Mouse (Mus musculus) cerebellum, postnatal 10 days (tissue): ENCODE measurements around the gene Magi1.
A peak's percentile ranks its signal among the peaks of the same experiment; 100 is the strongest.

Experiments used
- DNase-seq, 2 experiments: peaks; one replicate each; pipeline ENCODE4 v3.0.0; 2021; ENCODE audit warnings: mixed read lengths in 2 of 2

The Magi1 gene

DNA sequence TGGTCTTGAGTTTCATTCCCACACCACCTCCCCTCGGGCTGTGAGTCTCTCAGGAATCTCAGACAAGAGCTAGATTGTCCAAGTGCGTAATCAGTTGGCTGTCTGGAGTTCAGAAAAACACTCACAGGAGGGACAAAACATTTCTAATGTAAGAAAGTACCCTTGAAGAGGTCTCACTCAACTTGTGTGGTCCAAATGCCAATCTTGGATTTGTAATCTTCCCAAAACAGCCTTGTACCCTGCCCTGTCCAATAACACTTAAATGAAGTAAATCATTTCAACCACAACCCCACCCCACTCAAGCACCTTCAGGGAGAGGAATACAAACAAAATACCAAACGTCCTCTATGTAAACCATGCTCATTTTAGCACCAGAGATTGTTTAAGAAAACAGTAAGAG is 82.8 kb downstream of the Magi1 start:
- no peak for DNase-seq

DNA sequence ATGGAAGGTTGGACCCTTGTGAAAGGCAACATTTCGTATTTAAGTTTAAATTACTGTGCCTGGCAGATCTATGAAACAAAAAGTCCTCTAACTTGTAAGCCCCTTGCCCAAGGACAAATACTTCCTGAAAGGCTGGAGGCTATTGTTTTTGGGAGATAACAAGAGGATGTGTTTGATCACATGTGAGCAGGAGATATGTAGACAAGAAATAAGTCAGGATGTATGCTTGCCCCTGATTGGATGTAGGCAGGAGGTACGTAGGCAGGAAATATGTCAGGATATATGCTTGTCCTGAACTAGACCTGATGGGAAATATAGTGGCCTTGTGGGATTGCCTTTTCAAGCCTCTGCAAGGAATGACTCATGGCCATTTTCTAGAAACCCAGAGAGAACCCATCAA is 84.0 kb downstream of the Magi1 start:
- no peak for DNase-seq

DNA sequence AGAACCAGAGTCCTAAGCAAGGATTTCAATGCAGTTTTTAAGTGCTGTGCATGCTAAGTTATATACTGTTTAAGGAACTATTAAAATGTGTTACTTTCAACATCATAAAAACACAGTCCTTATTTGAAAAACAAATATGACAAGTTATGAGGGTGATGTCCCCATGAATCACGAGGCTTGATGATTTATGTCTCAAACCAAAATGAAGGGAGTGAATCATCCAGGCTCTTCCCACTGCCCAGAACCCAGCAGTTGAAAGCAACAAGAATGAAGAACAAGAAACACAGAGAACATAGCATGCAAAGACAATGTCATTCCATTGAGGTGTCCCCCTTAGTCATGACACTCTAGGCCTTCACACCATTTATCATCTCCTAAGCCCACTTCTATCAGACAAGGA is 85.9 kb downstream of the Magi1 start:
- no peak for DNase-seq

DNA sequence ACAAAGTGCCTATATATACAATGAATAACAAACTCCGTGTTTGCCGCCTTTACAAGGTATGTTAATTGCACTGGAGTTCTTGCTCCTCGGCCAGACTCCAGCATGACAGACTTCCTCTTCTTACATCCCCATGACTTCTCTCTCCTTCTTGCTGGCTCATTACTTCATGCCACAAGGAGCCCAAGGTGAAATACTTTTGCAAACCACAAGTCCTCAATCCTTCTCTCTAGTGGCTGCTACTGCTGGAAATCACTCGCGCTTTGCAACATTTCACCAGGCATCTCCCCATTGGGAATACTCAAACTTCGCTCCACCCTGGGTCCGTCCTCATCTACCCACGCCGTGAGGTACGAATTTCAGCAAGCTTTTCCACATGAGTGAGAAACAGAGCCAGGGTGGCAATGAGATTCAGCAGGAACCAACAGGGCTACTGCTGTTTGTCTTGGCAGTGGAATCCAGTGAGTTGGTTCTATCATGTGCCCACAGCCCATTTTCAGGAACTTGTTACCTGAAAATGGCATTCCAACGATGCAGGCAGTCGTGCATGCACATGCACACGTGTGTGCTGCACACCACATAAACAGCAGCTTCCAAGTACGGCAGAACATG is 88.3 kb downstream of the Magi1 start:
- DNase-seq: no peak

DNA sequence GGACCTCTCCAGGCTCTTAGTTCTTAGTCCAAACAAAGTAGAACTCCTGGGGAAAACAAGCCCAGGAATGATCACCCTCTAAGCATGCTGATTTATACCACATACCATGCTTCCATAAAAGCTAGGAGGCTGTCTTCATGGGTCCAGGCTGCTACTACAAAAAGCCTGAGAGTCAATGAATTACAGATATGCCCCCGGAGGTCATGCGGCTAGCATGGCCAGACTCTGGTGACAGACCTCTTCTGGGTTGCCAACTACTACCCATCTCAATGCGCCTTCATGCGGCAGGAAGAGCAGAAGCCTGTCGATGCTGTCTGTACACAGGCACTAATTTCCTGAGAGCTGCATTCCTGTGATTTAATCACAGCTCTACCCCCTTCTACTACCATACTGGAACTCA is 92.9 kb downstream of the Magi1 start:
- no peak for DNase-seq

DNA sequence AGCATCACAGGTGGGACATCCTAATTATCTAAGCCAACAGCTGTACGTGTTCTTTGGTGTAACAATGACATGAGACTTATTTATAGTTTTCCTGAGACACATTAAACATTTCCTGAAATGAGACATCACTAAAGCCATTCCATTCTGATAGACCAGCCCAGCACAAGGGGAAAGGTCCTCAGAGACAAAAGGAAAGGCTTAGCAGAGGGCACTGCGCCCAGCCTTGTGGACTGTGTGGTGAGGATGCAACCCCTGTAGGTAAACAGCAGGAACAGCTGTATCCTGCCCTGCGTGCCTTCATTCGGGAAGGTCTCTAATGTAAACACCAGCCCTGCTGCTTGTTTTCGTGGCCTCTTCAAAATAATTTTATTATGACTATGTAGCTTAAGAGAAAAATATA is 94.3 kb downstream of the Magi1 start:
- DNase-seq: no peak

DNA sequence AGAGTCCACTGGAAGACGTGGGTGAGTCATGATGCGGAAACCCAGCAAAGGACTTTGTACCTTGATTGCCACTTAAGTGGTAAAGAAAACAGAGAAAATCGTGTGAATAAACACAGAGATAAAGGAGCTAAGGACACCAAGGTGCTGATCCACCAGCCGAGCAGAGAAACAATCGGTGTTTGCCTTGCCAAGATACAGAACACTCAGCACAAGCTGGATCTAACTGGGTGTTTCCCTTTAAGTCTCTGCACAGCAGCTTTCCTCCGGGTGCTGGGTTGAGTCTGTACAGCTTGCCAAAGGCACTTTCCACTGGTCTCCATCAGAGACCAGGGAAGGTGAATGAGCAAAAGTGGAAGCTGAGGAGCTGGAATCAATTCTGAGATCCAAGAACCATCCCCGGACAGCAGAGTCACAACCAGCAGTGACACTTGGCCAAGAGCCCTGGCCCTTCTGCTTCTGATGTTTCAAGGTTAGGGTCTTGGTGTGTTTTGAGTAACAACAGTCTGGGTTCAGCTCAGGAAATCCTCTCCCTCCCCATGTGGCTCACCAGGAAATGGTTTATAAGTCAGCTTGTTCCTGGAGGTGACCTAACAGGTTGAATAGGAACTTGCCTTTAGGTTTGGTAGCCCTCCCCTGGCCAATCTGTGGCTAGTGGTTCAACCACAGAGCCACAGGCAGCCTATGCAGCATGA is 96.9 kb downstream of the Magi1 start:
- DNase-seq: no peak

DNA sequence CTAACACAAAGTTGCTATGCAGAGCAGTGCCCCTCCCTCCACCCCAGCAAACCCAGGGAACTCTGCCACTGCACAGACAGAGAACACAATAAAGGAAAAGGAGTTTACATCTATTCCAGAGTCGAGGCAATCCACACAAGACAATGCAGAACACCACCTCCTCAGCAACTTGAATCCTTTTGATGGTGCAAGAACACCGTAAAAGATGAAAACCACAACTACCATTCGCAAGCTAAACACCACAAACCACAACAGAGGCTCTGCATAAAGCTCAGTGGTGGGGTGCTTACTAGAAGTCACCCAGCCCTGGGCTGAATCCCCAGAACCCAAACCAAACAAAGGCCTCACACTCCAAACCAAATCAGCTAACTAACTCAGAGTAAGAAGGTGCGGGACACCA is 99.4 kb downstream of the Magi1 start:
- no peak for DNase-seq

DNA sequence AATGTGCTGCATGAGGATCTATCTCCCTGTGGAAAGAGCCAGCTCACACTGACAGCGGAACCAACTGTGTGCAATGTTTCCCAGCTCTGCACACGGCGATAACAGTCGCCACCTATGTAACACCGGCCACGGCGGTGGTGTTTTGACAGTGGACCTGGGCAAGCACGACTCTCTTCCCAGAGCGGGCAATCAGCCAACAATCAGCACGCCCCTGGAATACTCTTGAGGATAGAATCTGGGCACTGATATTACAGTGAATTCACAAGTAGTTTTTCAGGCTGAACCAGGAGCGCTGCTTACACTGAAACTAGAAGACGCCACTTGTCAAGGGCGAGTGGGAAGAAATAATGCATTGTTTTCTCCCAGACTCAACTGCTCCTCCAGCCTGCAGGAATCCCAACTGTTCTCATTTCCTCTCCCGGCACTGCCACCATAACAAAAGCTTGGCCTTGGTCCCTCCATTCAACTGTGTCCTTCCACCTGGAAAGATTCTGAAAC is 100.3 kb downstream of the Magi1 start:
- peak; percentile 53 to 67 for DNase-seq

DNA sequence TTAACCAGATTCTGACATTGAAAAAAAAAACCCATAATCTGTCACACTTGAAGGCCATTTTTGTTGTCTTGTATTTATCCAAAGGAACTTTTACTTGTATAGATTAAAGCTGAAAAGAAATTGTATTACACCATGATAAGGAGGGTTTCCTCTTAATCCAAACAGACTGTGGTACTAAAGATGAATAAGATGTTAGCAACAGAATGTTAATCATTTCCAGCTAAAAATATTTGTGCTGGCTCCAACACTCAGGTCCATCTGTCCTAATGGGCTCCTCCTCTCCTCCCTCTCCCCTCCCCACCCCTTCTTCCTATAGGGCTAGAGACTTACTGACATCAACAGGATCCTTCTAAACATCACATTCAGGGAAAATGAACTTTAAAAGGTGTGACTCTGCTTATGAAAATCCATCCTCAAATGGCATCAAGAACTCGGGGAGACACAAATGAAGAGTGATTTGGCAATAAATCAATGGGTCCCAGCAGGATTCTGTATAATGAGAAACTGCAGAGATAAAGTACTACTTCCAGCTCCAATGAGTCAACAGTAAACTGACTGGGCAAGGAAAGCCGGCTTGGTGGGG is 102.0 kb downstream of the Magi1 start:
- no peak for DNase-seq

DNA sequence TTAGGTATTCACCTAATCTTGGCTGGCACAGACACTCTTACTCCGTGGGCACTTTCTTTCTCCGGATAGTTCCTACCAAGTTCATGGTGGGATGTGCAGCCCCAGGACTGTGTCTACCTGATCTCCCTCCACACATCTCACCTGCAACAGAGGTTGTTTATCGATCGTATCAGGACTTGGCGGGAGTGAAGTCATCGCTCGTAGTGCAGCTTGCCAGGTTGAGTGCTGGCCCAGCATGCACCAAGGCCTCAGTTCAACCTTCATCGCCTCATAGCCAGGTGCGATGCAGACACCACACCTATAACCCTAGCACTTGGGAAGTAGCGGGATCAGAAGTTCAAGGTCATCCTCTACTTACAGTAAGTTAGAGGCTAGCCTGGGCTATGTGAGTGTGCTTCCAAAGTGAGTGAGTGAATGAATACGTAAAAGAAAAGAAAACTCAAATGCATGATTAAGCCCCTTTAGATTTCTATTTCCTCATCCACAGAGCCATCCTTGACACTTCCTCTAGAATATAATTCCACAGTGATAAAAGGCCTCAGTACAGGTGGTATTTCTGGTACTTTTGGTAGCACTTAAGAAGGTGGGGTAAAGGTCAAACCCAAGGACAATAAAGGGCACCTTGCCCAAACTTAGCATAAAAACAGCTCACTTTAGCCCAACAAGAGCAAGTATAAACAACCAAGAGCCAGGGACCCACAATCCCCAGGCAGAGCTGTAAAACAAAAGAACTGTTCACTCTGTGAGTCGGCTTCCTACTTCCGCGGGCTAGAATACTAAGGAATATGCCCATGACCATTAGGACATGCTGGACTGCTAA is 103.2 kb downstream of the Magi1 start:
- DNase-seq: no peak

DNA sequence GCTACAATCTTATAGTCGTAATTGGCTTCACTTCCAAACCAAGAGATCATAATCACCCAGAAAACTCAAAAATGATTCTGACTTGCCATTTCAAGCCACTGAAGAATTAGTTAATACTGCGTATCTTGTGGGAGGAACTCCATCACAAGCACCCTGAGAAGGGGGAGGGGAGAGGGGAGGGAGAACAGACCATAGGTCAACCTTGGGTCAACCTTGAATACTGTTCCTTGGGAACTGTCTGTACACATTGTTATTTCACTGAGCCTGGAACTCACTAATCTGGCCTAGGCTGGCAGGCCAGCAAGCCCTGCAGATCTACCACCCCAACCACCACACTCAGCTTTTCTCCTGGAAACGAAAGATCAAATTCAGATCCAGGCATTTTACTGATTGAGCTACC is 106.2 kb downstream of the Magi1 start:
- DNase-seq: no peak

DNA sequence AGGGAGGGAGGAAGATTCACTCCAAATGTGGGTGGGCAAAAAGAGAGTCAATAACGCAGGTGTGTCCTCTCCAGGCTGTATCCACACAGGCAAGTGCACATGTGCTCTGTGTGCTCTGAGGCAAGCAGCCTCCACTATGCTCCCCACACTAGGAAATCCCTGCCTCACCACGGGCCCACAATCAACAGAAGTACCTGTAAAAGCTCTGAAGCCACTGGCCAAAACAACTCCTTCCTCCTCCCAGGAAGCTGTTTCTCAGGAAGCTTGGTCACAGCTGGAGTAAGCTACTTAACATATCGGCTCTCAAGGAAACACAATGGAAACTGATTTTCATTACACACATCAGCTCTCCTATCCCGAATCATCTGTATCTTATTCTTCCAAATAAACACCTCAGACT is 107.0 kb downstream of the Magi1 start:
- DNase-seq: no peak

DNA sequence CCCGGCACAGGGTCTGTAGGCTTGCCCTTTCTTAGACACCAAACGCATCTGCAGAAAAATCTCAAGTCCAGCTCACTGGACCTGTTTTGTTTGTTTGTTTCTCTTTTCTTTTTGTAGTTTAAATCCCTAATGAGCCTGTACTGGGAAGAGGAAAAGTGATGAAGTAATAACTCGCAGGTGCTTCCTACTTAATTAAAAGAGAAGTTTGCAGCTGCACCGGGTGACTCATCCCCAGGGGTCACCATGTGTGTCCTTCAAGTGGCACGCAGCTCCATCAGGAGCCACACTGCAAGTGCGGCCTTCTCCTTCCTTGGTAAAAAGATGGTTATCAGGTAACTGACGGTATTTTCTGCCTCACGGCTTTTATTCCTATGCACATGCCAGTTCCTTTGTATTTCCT is 112.5 kb downstream of the Magi1 start:
- no peak for DNase-seq

DNA sequence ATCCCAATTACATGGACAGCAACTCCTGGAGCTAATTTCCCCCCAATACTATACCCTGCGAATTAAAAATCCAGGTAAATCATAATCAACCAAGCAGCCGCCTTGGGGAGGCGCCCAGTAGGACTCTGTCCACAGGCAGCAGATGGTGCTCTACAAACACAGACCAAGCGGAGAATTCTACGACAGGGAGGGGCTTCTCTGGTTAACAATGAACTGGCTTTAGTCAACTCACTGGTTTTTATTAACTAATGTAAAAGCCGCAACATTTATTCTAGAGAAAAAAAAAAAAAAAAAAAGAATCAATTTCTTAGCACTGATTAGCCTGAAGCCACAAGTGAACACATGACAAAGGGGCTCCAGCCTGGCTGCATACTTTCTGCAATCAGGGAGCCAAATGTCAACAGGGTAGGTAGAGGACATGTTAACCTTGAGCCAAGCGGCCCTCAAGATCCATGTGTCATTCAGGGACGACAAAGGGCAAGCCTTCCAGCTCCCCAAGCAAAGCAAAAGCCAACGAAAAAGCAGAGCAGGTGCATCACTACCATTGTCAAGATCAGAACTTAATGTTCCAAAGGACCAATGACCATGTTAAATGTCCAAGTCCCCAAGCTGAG is 114.0 kb downstream of the Magi1 start:
- DNase-seq: no peak

DNA sequence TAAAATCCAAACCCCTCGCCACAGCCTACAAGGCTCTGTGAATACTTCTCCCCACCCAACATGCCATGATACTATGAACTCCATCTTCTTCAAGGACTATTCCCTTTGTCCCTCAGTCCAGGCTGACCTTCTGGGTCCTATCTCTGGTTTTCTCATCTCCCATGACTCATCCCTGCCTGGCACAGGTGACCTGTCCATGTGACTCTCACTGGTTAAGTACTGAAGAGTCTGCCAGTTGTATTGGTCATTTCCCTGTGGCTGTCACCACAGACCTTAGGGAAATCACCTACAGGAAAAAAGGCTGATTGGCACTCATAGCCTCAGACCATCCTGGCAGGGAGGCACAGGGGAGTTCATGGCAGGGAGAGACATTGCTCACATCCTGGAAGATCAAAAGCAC is 117.8 kb downstream of the Magi1 start:
- no peak for DNase-seq

DNA sequence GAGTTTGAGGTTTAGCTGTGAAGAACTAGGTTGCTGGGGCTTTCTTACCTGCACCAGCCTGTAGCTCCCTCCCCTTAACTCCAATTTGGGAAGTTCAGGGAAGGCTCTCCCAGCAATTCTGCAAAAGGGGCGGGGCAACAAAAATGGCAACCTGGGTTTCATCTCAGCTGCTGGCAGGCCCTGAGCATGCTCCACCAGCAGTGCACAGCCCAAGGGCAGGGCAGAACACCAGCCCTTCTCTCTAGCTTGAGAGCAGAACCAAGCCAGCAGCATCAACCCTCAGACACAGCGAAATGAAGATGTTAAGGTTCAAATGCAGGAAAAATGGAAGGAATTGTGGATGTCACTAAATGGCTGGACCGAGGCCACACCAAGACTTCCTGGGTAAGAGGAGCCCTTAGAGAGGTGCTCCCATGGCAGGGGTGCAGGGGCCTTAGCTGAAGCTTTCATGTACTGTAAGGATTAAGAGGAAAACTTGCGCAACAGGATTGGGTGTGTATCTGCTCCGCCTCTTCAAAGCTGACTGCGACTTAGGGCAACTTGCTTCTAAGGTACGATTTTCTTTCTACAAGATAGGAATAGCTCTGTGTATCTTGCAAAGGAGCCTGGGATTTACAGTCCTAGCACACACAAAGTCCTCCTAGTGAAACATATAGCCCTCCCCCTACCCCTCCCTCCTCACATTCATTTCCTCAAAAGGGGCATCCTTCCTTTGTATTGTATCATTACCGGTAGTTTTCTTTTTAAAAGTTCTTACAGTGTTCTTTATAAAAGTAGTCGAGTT is 118.8 kb downstream of the Magi1 start:
- DNase-seq: no peak

DNA sequence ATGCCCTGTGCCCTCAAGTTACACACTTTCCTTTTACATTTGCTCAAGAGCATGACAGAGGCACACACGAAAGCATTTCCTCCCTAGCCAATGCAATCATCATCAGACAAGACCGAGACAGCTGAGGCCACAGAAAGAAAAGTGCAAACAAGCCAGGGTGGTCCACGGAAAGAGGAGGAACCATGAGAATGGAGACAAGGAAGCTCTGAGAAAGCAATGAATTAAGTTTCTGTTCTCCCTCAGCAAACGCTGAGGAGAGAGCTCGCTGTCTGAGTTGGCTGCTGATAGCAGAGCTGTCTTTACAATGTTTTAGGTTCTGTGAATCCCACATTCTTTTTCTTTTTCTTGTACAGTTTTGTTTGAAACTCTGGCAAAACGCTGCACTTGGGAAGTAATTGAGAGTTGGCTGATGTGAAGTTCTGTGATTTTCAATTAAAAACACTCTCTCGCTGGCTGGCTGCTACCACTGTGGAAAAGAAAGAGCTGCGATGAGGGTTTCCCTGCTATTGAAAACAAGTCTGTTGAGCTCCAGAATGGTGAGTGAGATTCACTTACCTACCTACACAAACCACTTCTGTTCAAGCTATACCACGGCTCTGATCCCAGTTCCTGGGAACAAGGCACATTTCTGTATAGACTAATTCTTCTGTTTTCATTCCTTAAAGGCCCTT is 120.3 kb downstream of the Magi1 start:
- no peak for DNase-seq

DNA sequence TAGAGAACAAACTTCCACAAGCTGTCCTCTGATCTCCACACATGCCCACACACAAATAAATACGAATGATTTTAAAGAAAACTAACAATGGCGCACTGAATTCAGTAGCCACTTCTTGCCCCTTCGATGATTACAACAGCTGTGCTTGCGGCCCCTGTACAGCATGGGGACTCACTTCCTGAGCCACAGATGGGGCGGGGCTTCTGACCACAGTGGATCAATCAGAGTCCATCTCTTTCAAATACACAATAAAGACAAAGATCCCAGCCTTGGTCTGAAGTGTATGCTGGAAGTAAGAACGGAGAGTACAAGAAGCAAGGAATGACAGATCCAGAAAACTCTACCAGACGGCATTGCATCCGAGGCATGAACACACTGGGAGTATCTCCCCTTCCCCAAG is 120.8 kb downstream of the Magi1 start:
- DNase-seq: no peak

DNA sequence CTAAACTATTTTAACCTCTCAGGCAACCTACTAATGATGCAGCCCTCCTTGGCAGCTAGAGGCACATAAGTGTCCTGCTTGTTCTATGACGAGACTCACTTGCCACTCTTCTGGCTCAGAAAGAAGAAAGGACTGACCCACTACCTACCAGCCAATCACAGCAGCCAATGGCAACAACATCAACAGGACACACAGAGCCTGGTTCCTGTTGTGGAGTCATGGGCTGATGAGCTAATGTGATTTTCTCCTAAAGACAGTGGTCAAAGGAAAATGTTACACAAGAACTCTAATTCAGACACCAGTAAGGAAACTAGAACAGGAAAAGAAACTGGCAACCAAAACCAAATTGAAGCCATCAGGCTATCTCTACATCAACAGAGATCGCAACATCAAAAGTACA is 124.5 kb downstream of the Magi1 start:
- DNase-seq: no peak

DNA sequence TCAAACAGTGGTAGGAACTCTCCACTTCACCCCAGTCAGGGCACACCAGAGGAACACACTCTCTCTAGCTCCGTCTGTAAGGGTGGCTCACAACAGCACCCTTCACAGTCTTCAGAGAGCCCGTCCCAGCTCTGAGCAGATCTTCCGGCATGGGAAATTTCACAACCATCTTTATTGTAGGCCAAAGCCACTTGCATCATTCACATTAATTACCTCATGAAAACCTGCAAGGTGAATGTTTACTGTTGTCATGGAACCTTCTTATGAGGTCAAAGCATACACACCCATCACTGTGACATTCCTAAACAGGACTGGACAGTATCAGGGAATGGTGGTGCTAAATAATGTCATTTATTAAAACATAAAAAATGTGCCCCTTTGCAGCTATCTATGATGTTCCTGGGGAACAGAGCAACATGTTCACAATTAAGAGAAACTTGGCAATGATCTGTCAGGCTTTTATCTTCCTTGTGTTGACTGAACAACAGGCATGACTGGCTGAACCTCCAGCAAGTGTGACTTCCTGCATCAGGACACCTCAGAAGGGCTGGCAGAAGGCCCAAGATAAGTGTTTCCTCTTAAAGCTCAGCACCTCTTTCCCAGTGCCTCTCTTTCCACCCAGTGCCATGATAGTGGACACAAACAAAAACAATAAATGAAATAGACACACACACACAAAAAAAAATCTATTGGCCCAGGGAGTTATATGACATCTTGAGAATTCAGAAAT is 125.4 kb downstream of the Magi1 start:
- DNase-seq: no peak
